Mouse (Mus musculus) lung, embryonic 15.5 days (tissue): Measurements from ENCODE around the gene Arid1b. TPM values are rescaled to one million over a fixed set of nuclear protein-coding genes. Genes with fewer than 3 reads are reported as not detected.
A peak's percentile ranks its signal among the peaks of the same experiment; 100 is the strongest.

ENCODE experiments used
- ATAC-seq: fragments of 200-750 bp; cut with Nextera tagmentation; 2 replicates; pipeline ENCODE4 v1.8.0; 2017; ENCODE audit warnings: moderate number of reproducible peaks, borderline replicate concordance; ENCODE audit not compliant: low FRiP score, low TSS enrichment; ENCODE audit errors: extremely low read depth
- H3K27ac ChIP-seq: fragments of 300-500 bp; sonication (generic); 2 replicates; pipeline ENCODE4 v1.5.1; 2015; ENCODE audit warnings: moderate library complexity, mild to moderate bottlenecking, inconsistent platforms
- H3K27me3 ChIP-seq: fragments of 300-500 bp; sonication (generic); 2 replicates; pipeline ENCODE4 v1.6.1; 2015; ENCODE audit warnings: inconsistent platforms
- H3K36me3 ChIP-seq: fragments of 300-500 bp; sonication (generic); 2 replicates; pipeline ENCODE4 v1.6.1; 2015; ENCODE audit warnings: inconsistent platforms
- H3K4me1 ChIP-seq: fragments of 300-500 bp; sonication (generic); 2 replicates; pipeline ENCODE4 v1.6.1; 2015; ENCODE audit warnings: inconsistent platforms
- H3K4me2 ChIP-seq: fragments of 300-500 bp; sonication (generic); 2 replicates; pipeline ENCODE4 v1.6.1; 2015; ENCODE audit warnings: inconsistent platforms, mild to moderate bottlenecking, moderate library complexity
- H3K4me3 ChIP-seq: fragments of 300-500 bp; sonication (generic); 2 replicates; pipeline ENCODE4 v1.5.1; 2015; ENCODE audit warnings: mild to moderate bottlenecking, inconsistent platforms
- H3K9ac ChIP-seq: fragments of 300-500 bp; sonication (generic); 2 replicates; pipeline ENCODE4 v1.6.1; 2015; ENCODE audit warnings: inconsistent platforms
- H3K9me3 ChIP-seq: fragments of 300-500 bp; sonication (generic); 2 replicates; pipeline ENCODE4 v1.6.1; 2016; ENCODE audit warnings: inconsistent platforms
- WGBS: fragments of 180-500 bp; shearing (Covaris S2); methylation state at CpG from one replicate; pipeline ENCODE4 v1.1.7; 2015; 5-methylcytosine and 5-hydroxymethylcytosine counted together
- polyA plus RNA-seq: library from polyadenylated mRNA; unstranded; fragments of >200 nt; fragmentation: Nextera tagmentation; extraction: Ambion mirVana; gene quantifications from 2 replicates; pipeline ENCODE4 v1.2.1, GENCODE M21; 2015

The Arid1b gene
- polyA plus RNA-seq, 1 experiment from 2014 or later, result 10.5 TPM

DNA sequence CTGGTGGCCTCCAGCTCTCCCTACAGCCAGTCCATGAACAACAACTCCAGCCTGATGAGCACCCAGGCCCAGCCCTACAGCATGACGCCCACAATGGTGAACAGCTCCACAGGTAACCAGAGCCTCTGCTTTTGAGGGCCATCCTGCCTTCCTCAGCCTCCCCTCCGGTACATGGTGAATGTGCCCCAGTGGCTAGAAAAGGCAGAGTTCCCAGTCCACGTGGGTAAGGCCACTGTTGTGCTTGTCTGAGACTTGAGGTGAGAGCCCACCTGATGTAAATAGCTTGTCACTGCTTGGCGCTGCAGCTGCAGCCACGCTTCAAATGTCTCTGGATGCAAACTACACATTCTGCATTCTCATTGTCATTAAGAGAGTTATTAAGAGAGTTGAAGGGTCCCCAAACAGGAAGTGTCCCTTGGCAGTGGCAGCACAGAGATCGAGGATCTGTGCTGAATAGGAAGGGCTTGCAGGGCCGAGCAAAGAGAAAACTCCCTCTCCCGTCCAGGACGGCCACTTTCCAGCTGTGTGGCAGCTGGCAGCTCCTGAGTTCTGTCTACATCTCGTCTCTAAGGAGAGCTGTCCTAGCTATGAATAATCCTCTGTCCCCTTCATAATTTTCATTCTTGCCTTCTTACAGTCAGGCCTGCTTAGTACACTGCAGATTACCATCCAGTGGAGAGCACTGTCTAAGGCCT lies 311.8 kb downstream of the Arid1b start:
- no peak for ATAC-seq
- no peaks in the 10 kb centered on the region for H3K27me3 ChIP-seq
- 50% methylated on average over 10 of the region's 10 CpGs for WGBS
- no peak overlapping the region for H3K4me2 ChIP-seq
- peaks cover 6% of the 10 kb centered on the region; the same call in 1 of the 2 replicates for H3K36me3 ChIP-seq
- H3K4me3 ChIP-seq, result no peak overlapping the region
- H3K27ac ChIP-seq, result 0 out of 2 replicates have a peak overlapping the region, but pooled peaks have one; percentile 19
- peaks cover 20% of the 10 kb centered on the region for H3K4me1 ChIP-seq
- H3K9me3 ChIP-seq, result no peaks in the 10 kb centered on the region
- H3K9ac ChIP-seq, result no peak overlapping the region

DNA sequence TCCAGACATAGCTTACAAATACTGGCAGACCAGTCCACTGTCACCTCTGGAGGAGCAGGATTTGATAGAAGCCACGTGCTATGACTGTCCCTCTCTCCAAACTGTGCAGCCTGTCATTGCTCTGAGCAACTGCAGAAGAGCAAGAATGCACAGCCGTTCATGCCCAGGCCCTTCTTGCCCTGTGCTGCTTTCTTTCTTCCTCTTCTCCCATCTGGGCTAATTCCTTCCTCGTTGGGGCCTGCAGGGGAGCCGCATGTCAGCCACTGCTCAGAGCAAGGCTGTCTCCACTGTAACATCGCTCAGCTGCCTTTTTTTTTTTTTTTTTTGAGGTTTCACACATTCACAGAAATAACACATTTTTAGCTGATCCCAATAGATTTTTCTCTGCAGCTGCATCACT lies 315.8 kb downstream of the Arid1b start:
- Histone ChIP-seq H3K4me2 (no peak overlapping the region), H3K4me3 (no peak overlapping the region), H3K9me3 (no peaks in the 10 kb centered on the region), H3K36me3 (peaks cover 14% of the 10 kb centered on the region; the same call in 1 of the 2 replicates), H3K9ac (no peak overlapping the region), H3K27ac (peak overlapping the region; percentile 29; the same call in 1 of the 2 replicates), H3K27me3 (no peaks in the 10 kb centered on the region), H3K4me1 (peaks cover 25% of the 10 kb centered on the region)
- peak; percentile 81 for ATAC-seq
- WGBS, result 32% methylated on average over 5 of the region's 5 CpGs

DNA sequence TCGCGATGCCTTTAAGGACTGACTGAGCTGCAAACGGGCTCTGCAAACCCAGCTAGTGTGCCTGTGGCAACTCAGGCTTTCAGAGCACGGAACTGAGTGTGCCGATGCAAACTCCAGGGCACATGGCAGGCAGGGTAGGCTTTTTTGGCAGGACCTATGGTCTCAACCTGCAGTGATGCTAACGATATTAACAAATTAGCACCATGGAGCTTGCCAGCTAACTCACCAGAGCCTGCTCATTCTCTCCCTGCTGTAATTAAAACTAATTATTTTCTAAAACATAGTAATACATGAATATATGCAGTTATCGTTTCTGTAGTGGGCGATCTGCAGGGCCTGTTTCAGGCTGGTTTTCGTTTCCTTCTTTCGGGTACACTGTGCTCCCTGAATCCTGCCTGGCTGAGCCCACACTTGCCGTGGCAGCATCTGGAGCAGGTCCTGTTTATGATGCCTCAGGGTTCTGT lies 316.3 kb downstream of the Arid1b start:
- Histone ChIP-seq H3K4me2 (no peak overlapping the region), H3K9ac (no peak overlapping the region), H3K27me3 (no peaks in the 10 kb centered on the region), H3K9me3 (no peaks in the 10 kb centered on the region), H3K27ac (peak overlapping the region; percentile 29; the same call in 1 of the 2 replicates), H3K4me1 (peaks cover 25% of the 10 kb centered on the region), H3K36me3 (peaks cover 14% of the 10 kb centered on the region; the same call in 1 of the 2 replicates), H3K4me3 (no peak overlapping the region)
- 72% methylated on average over 11 of the region's 11 CpGs for WGBS
- no peak for ATAC-seq

DNA sequence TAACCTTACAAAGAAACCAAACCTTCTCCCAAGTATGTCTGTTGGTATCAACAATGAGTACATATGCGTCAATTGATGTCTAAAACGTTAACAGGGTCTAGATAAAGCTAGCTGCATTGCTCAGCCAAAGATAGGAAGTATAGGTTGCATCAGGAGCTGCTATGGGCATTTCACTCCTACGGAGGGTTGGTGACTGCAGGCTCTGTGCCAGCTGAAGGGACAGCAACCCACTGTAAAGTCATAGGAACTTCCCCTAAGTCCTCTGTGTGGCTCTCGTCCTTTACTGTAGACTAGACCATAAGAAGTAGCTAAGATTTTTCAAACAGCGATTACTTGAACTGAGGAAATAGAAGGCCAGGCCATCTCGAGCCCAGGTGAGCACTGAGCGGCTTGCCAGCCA lies 316.9 kb downstream of the Arid1b start:
- Histone ChIP-seq H3K9me3 (no peaks in the 10 kb centered on the region), H3K4me1 (peaks cover 21% of the 10 kb centered on the region), H3K9ac (no peak overlapping the region), H3K4me2 (no peak overlapping the region), H3K4me3 (no peak overlapping the region), H3K27ac (0 out of 2 replicates have a peak overlapping the region, but pooled peaks have one; percentile 29), H3K36me3 (peaks cover 14% of the 10 kb centered on the region; the same call in 1 of the 2 replicates), H3K27me3 (no peaks in the 10 kb centered on the region)
- 84% methylated on average over 7 of the region's 7 CpGs for whole genome bisulfite sequencing
- no peak for ATAC-seq

GRCm38 (mm10) chr17:5312307-5312706 lies 318.2 kb downstream of the Arid1b start:
- H3K27me3 ChIP-seq, result no peaks in the 10 kb centered on the region

GRCm38 (mm10) chr17:5314735-5315134 lies 320.6 kb downstream of the Arid1b start:
- no peak overlapping the region for H3K9ac ChIP-seq
- no peak for ATAC-seq
- H3K4me3 ChIP-seq, result no peak overlapping the region
- H3K4me1 ChIP-seq, result peaks cover 13% of the 10 kb centered on the region
- H3K9me3 ChIP-seq, result no peaks in the 10 kb centered on the region
- no peak overlapping the region for H3K4me2 ChIP-seq
- WGBS, result 56% methylated on average over 7 of the region's 7 CpGs
- peaks cover 22% of the 10 kb centered on the region; the same call in 1 of the 2 replicates for H3K36me3 ChIP-seq
- H3K27me3 ChIP-seq, result no peaks in the 10 kb centered on the region
- no peak overlapping the region for H3K27ac ChIP-seq

More at GRCm38 (mm10) chr17:5312307-5312706, 318.2 kb downstream of the Arid1b start:
- H3K4me2 ChIP-seq, result no peak overlapping the region
- H3K9me3 ChIP-seq, result no peaks in the 10 kb centered on the region
- peaks cover 13% of the 10 kb centered on the region for H3K4me1 ChIP-seq
- peaks cover 8% of the 10 kb centered on the region; the same call in 1 of the 2 replicates for H3K36me3 ChIP-seq
- H3K9ac ChIP-seq, result no peak overlapping the region
- no peak overlapping the region for H3K27ac ChIP-seq
- 84% methylated on average over 5 of the region's 5 CpGs for WGBS
- H3K4me3 ChIP-seq, result no peak overlapping the region
- no peak for ATAC-seq

DNA sequence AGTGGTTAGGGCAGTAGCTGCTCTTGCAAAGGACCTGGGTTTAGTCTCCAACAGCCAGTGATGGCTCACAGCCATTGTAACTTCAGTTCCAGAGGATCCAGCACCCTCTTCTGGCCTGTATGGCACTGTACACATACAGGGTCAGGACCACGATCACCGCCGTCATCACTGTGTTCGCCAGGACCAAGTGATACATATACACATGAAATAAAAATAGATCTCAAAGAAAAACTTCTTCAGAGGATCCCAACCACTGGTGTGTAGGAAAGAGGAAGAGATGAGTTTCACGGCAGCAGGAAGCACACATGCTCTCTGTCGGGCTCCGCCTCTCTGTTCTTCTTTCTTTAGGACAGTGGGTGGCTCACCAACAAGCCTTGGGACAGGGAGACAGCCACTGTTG lies 322.4 kb downstream of the Arid1b start:
- Histone ChIP-seq H3K4me1 (peaks cover 8% of the 10 kb centered on the region), H3K4me2 (no peak overlapping the region), H3K36me3 (peaks cover 32% of the 10 kb centered on the region), H3K4me3 (no peak overlapping the region), H3K9me3 (no peaks in the 10 kb centered on the region), H3K27me3 (no peaks in the 10 kb centered on the region), H3K9ac (no peak overlapping the region), H3K27ac (no peak overlapping the region)
- ATAC-seq, result no peak
- 80% methylated on average over 7 of the region's 7 CpGs for WGBS

GRCm38 (mm10) chr17:5321589-5322225 lies 327.6 kb downstream of the Arid1b start:
- no peak overlapping the region for H3K4me3 ChIP-seq
- H3K9ac ChIP-seq, result no peak overlapping the region
- H3K36me3 ChIP-seq, result peaks cover 39% of the 10 kb centered on the region
- peaks cover 30% of the 10 kb centered on the region for H3K4me1 ChIP-seq
- ATAC-seq, result peak; percentile 32; the same call in 1 of the 2 replicates
- H3K27ac ChIP-seq, result no peak overlapping the region; the same call in 1 of the 2 replicates
- H3K9me3 ChIP-seq, result no peaks in the 10 kb centered on the region
- WGBS, result 62% methylated on average over 8 of the region's 8 CpGs
- no peaks in the 10 kb centered on the region for H3K27me3 ChIP-seq
- no peak overlapping the region for H3K4me2 ChIP-seq

- Histone ChIP-seq H3K9ac (no peak overlapping the region), H3K36me3 (peaks cover 44% of the 10 kb centered on the region), H3K27ac (no peak overlapping the region), H3K4me2 (no peak overlapping the region), H3K4me1 (peaks cover 30% of the 10 kb centered on the region), H3K9me3 (no peaks in the 10 kb centered on the region), H3K4me3 (no peak overlapping the region), H3K27me3 (no peaks in the 10 kb centered on the region)
- ATAC-seq, result no peak
- WGBS, result 73% methylated on average over 9 of the region's 9 CpGs
These were observed 328.5 kb downstream of the Arid1b start for GRCm38 (mm10) chr17:5322594-5322993.

DNA sequence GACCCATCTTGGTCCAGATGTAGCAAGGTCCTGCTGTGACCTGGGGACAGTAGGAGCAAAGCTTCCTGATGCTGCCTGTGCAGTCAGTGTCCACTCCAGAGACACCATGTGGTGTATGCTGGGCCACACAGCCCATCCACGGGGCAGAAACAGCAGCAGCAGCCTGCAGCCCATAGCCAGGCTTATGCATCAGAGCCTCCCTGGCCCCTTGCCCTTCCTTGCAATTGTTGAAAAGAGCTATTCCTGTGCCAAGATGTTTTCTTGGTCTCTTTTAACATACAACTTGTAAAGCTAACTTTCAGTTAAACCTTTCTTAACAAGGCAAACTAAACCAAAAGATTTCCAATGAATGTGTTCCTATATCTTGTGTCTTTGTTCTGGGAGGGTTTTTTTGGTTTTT lies 329.6 kb downstream of the Arid1b start:
- H3K9me3 ChIP-seq, result no peaks in the 10 kb centered on the region
- H3K36me3 ChIP-seq, result peaks cover 52% of the 10 kb centered on the region
- ATAC-seq, result no peak
- H3K27ac ChIP-seq, result peak overlapping the region; percentile 78
- H3K27me3 ChIP-seq, result no peaks in the 10 kb centered on the region
- H3K4me3 ChIP-seq, result no peak overlapping the region
- peaks cover 30% of the 10 kb centered on the region for H3K4me1 ChIP-seq
- H3K9ac ChIP-seq, result no peak overlapping the region
- no peak overlapping the region for H3K4me2 ChIP-seq
- WGBS, result 12% methylated on average over 1 of the region's 1 CpGs

DNA sequence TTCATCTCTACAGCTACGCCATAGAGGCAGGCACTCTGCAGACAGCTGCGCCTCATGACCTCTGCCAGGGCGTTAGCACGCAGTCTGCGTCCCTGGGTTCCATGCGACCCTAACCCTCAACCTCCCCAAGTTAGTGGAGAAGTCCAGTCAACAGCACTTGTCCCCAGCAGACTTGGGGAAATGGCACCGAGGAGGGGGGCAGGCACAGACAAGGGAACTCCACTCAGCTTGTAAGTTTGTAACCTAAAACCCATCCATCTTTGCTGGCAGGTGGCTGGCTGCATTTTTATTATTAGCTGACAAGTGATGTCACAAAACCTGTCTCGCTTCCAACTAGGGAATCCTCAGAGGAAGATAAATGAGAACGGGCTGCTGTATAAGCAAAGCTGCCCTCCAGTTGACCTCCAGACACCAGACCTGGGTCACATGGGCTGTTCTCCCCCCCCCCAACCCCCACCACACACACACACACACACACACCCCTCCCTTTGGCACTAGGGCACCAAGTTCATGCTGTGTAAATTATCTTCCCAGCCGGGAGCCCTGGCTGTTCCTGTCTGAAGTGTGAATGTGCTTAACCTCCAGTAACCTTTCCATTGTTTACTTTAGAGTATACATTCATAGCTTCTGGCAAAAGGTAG lies 330.2 kb downstream of the Arid1b start:
- H3K27ac ChIP-seq, result peak overlapping the region; percentile 78
- H3K36me3 ChIP-seq, result peaks cover 49% of the 10 kb centered on the region
- H3K9me3 ChIP-seq, result no peaks in the 10 kb centered on the region
- no peak overlapping the region for H3K4me2 ChIP-seq
- no peaks in the 10 kb centered on the region for H3K27me3 ChIP-seq
- peak; percentile 59 for ATAC-seq
- no peak overlapping the region for H3K4me3 ChIP-seq
- peaks cover 30% of the 10 kb centered on the region for H3K4me1 ChIP-seq
- H3K9ac ChIP-seq, result no peak overlapping the region
- 15% methylated on average over 10 of the region's 10 CpGs for WGBS
